Mouse (Mus musculus) cerebellum, adult 11-12 months (tissue): ENCODE results near the gene Dpep2nb.

Source experiments
- DNase-seq: peaks from one replicate; pipeline ENCODE4 v3.0.0; 2022

Dpep2nb gene

GRCm38 (mm10) chr8:105956556-105956955 lies 49.2 kb downstream of the Dpep2nb start:
- DNase-seq = no peak

- peak; percentile 47 for DNase-seq
Measured at GRCm38 (mm10) chr8:105951057-105951659, 54.6 kb downstream of the Dpep2nb start.

GRCm38 (mm10) chr8:105949350-105949749 lies 56.4 kb downstream of the Dpep2nb start:
- no peak for DNase-seq
